Mouse (Mus musculus): ENCODE data around the gene Umad1. TPM values are rescaled to one million over a fixed set of nuclear protein-coding genes. Genes with fewer than 3 reads are reported as not detected.
A peak's percentile ranks its signal among the peaks of the same experiment; 100 is the strongest.

Umad1 gene
- polyA plus RNA-seq, 1 experiment: 10.2 TPM

DNA sequence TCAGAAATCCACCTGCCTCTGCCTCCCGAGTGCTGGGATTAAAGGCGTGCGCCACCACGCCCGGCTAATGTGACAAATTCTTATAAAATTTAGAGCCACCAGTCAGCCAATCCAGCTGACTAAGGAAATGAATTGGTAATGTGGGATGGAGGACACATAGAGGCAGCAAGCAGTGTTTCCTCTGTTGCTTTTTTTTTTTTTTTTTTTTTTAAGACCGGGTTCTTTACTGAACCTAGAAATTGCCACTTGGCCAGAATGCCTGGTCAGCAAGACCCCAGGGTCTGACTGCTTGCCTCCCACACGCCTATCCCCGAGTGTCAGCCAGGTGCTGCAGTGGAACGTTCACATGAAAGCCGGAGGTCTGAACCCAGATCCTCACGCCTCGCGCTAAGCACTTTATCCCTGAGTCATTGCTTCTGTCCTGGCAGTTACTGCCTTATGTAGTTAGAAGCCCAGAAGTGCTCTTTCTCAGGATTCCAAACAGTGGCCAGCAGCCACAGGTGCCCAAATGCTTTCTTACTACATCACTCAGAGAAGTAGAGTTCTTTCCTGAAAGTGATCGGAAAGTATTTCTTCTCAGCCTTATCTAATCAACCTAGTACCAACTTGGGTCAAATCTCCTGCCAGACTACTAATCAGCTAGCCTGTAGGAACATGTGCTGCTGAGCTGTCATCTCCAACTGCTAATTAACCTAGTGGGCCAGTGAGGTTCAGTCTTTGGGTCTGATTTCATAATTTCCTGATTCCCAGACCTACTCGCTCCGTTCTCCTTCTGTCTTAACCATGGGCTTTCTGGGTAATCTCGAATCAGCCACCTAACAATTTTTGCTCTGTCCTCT is 225.6 kb downstream of the Umad1 start:
- Histone ChIP-seq H3K27ac (replicated peaks; ENCODE audit: low read depth, low read length) (no peak overlapping the region), H3K4me3 (ENCODE audit: insufficient read depth, low read depth, low read length) (no peak overlapping the region), H3K4me1 (ENCODE audit: control insufficient read depth, insufficient read depth, insufficient read length, low read length) (peaks cover 4% of the 10 kb centered on the region; the same call in 1 of the 2 replicates)

DNA sequence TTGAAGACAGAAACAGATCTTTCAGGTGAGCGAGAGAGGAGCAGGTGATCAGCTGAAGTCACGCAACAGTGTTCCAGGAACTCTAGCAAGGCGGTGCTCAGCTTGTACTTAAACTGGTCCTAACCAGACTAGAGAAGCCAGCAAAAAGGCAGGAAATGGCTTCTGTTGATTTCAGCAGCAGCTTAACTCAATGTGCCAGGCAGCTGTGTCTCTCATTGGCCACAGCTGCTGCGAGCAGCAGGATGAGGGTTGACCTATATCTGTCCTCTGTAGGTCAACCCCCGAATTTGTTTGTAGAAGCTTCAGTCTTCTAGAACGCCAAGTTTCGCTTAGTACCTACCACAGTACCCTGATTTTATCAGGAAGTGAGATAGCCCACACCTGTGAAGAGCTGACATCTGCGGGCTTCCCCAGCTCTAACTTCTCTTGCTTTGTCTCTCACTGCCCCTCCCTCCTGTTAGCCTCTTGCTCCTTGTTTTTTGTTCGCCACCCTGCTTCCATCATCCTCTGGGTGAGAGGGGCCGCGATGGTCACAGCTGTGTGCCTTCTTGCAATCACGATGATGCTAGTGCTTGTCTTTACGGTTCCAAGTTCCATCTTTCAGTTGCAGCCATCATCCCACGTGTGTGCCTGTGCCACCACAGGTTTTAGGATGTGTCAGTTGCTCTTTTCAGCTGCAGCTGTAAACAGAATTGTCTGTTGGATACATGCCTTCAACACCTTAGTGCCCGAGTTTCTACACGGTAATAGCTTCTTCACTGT is 226.5 kb downstream of the Umad1 start:
- H3K4me3 ChIP-seq (ENCODE audit: insufficient read depth, low read depth, low read length): no peak overlapping the region
- H3K4me1 ChIP-seq (ENCODE audit: control insufficient read depth, insufficient read depth, insufficient read length, low read length): peaks cover 4% of the 10 kb centered on the region; the same call in 1 of the 2 replicates
- no peak overlapping the region for H3K27ac ChIP-seq (replicated peaks; ENCODE audit: low read depth, low read length)

DNA sequence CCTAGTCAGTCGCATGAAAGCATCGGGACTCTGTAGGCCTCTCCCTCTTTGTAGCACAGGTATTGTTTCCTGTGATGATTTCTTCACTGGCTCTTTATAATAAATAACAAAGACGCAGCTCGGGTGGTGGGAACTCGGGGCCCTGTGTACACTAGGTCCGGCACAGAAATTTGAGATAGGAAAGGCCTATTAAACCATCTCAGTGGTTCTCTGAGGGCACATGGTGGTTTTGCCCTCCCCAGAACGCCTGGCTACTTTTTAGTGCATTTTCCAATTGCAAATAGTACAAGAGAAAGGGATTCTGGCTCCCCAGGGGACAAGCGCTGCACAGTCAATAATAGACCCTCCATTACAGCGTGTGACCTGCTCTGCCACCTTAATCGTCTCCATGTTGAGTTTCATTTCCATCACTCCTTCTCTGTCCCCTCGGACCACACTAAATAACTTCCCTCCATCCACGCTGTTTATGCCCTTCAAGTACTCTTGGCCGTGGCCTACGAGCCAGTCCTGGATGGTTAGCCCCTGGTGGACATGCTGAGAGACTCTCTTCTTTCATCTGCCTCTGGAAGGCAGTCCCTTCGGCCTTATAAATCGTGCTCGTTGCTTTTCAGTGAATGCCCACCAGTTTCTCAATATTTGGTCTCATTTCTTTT is 227.4 kb downstream of the Umad1 start:
- H3K27ac ChIP-seq (replicated peaks; ENCODE audit: low read depth, low read length): no peak overlapping the region
- H3K4me1 ChIP-seq (ENCODE audit: control insufficient read depth, insufficient read depth, insufficient read length, low read length): peaks cover 4% of the 10 kb centered on the region; the same call in 1 of the 2 replicates
- H3K4me3 ChIP-seq (ENCODE audit: insufficient read depth, low read depth, low read length): no peak overlapping the region

DNA sequence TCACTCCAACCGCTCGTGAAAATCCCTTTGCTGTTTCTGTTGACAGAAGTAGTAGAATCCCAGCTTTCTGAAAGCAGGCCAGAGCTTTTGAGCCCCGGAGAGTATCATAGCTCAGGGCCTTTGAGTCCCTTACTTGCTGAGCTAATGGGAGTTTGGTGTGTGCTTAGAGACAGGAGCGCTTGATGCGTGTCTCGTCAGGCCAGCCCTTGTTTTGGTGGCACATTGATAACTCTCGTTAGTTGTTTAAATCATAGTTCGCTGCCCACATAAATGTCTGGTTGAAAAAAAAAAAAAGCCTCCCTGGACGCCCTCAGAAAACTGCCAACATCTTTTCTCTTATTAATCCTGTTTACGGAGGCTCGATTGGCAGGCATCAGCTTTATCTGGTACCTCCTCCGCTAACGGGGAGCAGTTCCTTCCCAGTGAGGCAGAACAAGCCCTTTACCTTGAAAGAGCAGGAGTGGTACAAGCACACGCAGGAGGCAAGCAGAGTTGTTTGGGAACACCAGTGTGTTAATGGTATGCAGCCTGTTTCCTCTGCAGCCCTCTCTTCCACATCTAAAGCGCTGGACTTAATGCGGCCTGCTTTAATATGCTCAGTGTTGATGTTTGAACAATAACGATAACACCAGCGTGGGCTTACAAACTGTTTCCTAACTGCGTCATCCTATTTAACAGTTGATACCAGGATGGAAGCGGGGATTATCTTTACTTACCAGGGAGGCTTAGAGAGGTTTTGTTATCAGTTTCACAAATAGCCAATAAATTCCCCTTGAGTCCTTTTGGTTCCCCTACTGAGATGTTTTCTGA is 228.2 kb downstream of the Umad1 start:
- H3K27ac ChIP-seq (replicated peaks; ENCODE audit: low read depth, low read length): no peak overlapping the region
- no peak overlapping the region for H3K4me3 ChIP-seq (ENCODE audit: insufficient read depth, low read depth, low read length)
- peaks cover 4% of the 10 kb centered on the region; the same call in 1 of the 2 replicates for H3K4me1 ChIP-seq (ENCODE audit: control insufficient read depth, insufficient read depth, insufficient read length, low read length)

DNA sequence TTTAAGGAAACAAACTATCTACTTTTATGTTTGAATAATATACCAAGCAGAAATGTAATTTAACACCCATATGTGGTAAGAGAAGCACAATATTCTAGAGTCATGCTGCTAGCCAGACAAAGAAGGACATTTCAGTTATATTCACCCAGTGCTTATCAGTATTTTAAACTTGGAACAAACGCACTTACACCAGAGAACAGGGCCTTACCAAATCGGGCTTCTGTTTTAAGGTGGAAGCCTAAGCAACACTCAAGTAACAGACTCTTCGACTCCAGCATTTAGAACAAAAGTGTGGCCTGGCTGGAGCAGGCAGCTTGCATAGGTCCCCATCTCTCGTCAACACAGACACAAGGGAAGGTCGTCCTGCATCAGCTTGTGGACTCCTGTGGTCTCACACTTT is 229.2 kb downstream of the Umad1 start:
- no peak overlapping the region for H3K27ac ChIP-seq (replicated peaks; ENCODE audit: low read depth, low read length)
- peaks cover 7% of the 10 kb centered on the region; the same call in 1 of the 2 replicates for H3K4me1 ChIP-seq (ENCODE audit: control insufficient read depth, insufficient read depth, insufficient read length, low read length)
- no peak overlapping the region for H3K4me3 ChIP-seq (ENCODE audit: insufficient read depth, low read depth, low read length)

DNA sequence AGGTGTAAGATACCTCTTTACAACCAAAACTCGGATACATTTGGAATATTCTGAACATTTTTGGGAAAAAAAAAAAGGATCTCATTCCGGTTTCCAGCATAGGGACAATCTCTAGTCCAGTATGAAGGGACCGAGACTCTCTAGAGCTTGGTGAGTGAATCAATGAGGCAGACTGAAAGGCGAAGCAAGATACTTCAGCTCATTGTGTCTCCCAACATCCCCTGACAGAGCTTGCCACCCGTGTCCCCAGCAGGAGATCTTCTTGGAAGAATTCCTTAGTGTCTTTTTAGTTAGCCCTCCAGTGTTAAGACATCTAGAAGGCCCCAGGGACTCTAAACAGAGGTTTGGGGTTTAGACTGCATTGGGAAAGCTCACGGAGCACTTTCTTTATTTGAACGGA is 230.2 kb downstream of the Umad1 start:
- peaks cover 7% of the 10 kb centered on the region; the same call in 1 of the 2 replicates for H3K4me1 ChIP-seq (ENCODE audit: control insufficient read depth, insufficient read depth, insufficient read length, low read length)
- H3K4me3 ChIP-seq (ENCODE audit: insufficient read depth, low read depth, low read length): no peak overlapping the region
- H3K27ac ChIP-seq (replicated peaks; ENCODE audit: low read depth, low read length): no peak overlapping the region

DNA sequence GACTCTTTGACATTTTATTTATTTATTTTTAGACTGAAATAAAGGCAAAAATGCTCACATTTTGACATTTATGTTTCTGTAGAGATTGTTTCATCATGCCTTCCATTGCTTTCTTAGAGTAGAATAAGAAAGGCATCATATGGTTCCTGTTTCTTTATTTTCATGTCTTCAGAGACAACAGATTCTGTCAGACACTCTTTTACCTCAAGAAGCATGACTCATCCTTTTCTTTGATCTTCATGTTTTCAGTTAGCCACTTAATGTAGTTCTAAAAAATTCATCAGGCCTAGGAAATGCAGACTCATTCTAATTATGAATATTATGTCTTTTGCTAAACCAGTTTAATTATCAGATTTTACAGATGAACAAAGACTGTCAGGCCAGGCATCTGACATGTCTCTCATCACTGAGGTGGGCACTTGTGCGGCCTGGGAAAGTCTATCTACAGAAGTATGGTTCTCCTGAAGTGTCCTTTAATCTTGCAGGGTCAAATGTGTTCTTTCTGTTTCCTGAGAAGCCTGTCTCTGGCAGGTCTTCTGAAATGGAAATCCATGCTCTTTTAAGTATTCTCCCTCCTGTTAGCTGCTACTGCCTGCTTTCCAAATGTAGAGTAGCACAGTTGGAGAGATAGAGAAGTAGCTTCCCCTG is 231.0 kb downstream of the Umad1 start:
- Histone ChIP-seq H3K4me3 (ENCODE audit: insufficient read depth, low read depth, low read length) (no peak overlapping the region), H3K4me1 (ENCODE audit: control insufficient read depth, insufficient read depth, insufficient read length, low read length) (peaks cover 7% of the 10 kb centered on the region; the same call in 1 of the 2 replicates), H3K27ac (replicated peaks; ENCODE audit: low read depth, low read length) (no peak overlapping the region)

DNA sequence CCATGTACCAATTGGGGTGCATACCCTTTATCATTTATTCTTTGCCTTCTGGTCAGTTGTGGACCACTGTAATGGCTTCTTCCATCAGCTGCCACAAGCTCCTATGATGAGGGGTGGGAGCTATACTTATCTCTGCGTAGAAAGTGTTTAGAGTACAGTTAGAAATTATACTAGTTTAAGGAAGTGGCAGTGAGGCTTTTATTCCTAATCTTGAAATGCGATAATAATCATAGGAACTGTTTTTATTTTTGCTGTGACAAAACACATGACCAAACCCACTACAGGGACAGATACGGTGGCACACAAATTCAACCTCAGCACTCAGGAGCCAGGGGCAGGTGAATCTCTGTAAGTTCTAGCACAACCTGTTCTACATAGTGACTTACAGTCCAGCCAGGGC is 233.2 kb downstream of the Umad1 start:
- no peak overlapping the region for H3K4me3 ChIP-seq (ENCODE audit: insufficient read depth, low read depth, low read length)
- H3K4me1 ChIP-seq (ENCODE audit: control insufficient read depth, insufficient read depth, insufficient read length, low read length): peaks cover 3% of the 10 kb centered on the region; the same call in 1 of the 2 replicates
- H3K27ac ChIP-seq (replicated peaks; ENCODE audit: low read depth, low read length): no peak overlapping the region

DNA sequence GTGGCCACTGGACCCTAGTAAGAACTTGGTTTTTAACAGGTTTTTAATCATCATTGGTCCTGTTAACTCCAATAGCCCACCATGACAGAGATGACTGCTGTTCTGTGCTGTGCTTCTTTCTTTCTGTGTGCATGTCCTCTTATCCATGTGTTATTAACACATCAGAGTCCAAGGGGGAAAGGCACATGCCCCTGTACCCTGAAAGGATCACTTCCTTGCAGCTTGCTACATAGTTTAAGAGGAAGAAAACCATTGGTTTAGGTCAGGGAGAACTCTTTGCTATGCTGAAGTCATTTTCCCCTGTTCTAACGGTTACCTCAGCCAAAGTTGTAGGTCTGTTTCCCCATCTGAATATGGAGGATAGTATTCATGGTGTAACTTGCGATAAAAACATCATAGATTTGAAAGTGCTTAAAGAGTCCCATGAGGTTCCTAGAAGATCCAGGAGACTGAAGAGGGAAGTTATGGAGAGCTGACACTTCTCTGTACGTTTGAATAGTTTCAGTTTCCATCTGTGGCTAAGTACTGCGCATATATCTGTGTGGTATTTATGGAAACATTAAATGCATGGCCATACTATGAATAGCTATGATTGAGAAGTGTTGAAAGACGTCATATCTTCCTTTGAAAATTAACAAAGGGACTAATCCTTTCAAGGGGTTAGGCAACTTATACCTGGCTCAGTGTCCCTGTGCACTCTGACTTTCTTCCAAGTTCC is 236.2 kb downstream of the Umad1 start:
- peak overlapping the region; percentile 17; the same call in 1 of the 2 replicates for H3K27ac ChIP-seq (replicated peaks; ENCODE audit: low read depth, low read length)
- H3K4me1 ChIP-seq (ENCODE audit: control insufficient read depth, insufficient read depth, insufficient read length, low read length): peaks cover 3% of the 10 kb centered on the region; the same call in 1 of the 2 replicates
- H3K4me3 ChIP-seq (ENCODE audit: insufficient read depth, low read depth, low read length): no peak overlapping the region

DNA sequence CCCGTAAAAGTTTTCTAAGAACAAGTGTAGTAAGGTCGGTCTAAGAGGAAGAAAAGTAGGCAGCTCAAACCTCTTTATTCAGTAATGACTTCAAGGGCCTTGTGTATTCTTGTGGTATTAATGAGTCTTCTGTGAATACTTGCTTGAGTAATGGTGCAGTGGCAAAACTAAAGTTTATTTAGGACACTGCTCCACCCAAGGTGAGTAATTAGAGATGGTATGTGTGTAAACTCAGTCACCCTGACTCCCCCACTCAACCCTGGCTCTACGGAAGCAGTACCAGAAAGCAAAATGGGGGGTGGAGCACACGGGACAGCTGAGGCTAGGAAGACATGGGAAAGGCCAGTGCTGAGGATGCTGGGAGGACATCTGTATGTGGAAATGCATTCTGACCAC is 236.7 kb downstream of the Umad1 start:
- peaks cover 3% of the 10 kb centered on the region; the same call in 1 of the 2 replicates for H3K4me1 ChIP-seq (ENCODE audit: control insufficient read depth, insufficient read depth, insufficient read length, low read length)
- no peak overlapping the region for H3K27ac ChIP-seq (replicated peaks; ENCODE audit: low read depth, low read length)
- no peak overlapping the region for H3K4me3 ChIP-seq (ENCODE audit: insufficient read depth, low read depth, low read length)

DNA sequence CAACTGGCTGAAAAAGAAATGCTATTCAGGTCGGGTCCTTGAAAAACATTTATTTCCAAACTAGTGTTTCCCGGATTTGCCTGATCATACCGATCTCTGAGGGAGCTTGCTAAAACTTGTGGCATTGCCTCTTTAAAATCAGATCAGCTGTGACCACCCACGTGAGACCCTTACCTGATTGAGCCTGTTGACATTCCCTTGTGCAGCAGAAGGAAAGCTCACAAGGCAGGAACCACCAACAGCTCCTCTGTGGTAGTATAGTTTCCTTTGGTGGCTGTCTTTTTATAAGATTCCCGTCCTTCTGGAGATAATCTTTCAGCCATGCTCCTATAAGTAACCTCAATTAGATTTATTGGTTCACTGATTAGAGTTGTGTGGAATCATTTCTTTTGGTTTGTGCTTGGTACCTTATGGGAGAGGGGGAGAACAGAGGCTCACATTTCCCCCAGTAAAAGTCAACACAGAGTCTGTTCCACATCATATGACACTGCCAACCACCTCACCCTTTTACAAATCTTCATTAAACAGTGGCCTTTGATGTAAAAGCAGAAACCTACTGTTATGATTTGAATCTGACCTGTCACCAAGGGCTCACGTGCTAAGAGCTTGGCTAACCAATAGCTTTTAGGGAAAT is 238.3 kb downstream of the Umad1 start:
- Histone ChIP-seq H3K27ac (replicated peaks; ENCODE audit: low read depth, low read length) (no peak overlapping the region), H3K4me1 (ENCODE audit: control insufficient read depth, insufficient read depth, insufficient read length, low read length) (peaks cover 3% of the 10 kb centered on the region; the same call in 1 of the 2 replicates), H3K4me3 (ENCODE audit: insufficient read depth, low read depth, low read length) (no peak overlapping the region)

DNA sequence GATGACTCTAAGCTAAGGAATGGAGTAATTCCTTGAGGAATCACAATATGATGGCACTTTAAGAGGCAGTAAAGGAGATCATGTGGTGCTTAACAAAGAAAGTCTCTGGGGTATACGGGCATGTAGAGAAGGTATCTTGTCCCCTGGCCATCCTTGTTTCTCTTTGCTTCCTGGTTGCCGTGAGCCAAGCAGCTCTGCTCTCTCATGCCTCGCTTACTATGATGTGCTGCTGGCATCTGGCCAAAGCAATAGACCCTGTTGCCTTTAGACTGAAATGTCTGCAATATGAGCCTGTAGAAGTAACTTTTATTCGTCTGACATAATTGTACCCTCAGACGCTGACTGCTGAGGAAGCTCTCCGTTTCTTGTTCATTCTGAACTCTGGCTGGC is 238.8 kb downstream of the Umad1 start:
- H3K27ac ChIP-seq (replicated peaks; ENCODE audit: low read depth, low read length): no peak overlapping the region
- H3K4me3 ChIP-seq (ENCODE audit: insufficient read depth, low read depth, low read length): no peak overlapping the region
- no peaks in the 10 kb centered on the region for H3K4me1 ChIP-seq (ENCODE audit: control insufficient read depth, insufficient read depth, insufficient read length, low read length)

DNA sequence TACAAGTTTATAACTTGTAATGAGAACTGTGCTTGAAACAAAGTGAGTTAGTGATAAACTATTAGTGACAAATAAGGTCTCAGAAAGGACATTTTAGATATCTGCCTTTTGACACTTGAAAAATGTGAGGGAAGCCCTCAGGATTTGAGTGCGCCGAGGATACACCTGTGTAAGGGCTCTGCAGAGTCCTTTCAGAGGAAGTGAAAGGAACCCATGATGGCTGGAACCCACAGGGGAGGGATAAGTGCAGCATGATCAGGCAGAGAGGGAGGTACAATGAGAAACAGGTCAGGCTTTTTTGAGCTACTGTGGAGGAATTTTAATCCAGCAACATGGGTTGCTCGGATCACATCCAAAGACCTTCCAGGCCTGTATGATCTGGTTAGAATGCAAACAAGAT is 239.9 kb downstream of the Umad1 start:
- H3K4me1 ChIP-seq (ENCODE audit: control insufficient read depth, insufficient read depth, insufficient read length, low read length): no peaks in the 10 kb centered on the region
- H3K4me3 ChIP-seq (ENCODE audit: insufficient read depth, low read depth, low read length): no peak overlapping the region
- no peak overlapping the region for H3K27ac ChIP-seq (replicated peaks; ENCODE audit: low read depth, low read length)
